Mouse (Mus musculus) kidney, embryonic 16.5 days (tissue): ENCODE measurements around the gene Nrcam. TPM values are rescaled to one million over a fixed set of nuclear protein-coding genes. Genes with fewer than 3 reads are reported as not detected.

Experiments used
- ATAC-seq: fragments of 200-750 bp; cut with Nextera tagmentation; 2 replicates; pipeline ENCODE4 v1.8.0; 2017; ENCODE audit warnings: moderate TSS enrichment; ENCODE audit not compliant: low FRiP score, low TSS enrichment
- H3K27ac ChIP-seq: fragments of 300-500 bp; sonication (generic); 2 replicates; pipeline ENCODE4 v1.5.1; 2014; ENCODE audit warnings: low read length
- H3K27me3 ChIP-seq: fragments of 300-500 bp; sonication (generic); 2 replicates; pipeline ENCODE4 v1.6.1; 2014; ENCODE audit warnings: low read length, control low read depth, mixed read lengths; ENCODE audit not compliant: insufficient read depth
- H3K36me3 ChIP-seq: fragments of 300-500 bp; sonication (generic); 2 replicates; pipeline ENCODE4 v1.6.1; 2014; ENCODE audit warnings: low read length, control low read depth, mixed read lengths; ENCODE audit not compliant: insufficient read depth
- H3K4me1 ChIP-seq: fragments of 300-500 bp; sonication (generic); 2 replicates; pipeline ENCODE4 v1.6.1; 2014; ENCODE audit warnings: low read length, control low read depth, mixed read lengths; ENCODE audit not compliant: insufficient read depth
- H3K4me2 ChIP-seq: fragments of 300-500 bp; sonication (generic); replicated peaks from 2 replicates; pipeline ENCODE4 v1.6.1; 2014; ENCODE audit warnings: low read depth, low read length
- H3K4me3 ChIP-seq: fragments of 300-500 bp; sonication (generic); 2 replicates; pipeline ENCODE4 v1.5.1; 2014; ENCODE audit warnings: mild to moderate bottlenecking, low read length
- H3K9ac ChIP-seq: fragments of 300-500 bp; sonication (generic); replicated peaks from 2 replicates; pipeline ENCODE4 v1.6.1; 2014; ENCODE audit warnings: low read length
- H3K9me3 ChIP-seq: fragments of 300-500 bp; sonication (generic); 2 replicates; pipeline ENCODE4 v1.6.1; 2016; ENCODE audit warnings: low read length, control low read depth
- WGBS: fragments of 180-500 bp; shearing (Covaris S2); extraction: QIAGEN DNeasy Blood & Tissue Kit; methylation state at CpG from one replicate; pipeline ENCODE4 v1.1.7; 2014; 5-methylcytosine and 5-hydroxymethylcytosine counted together
- polyA plus RNA-seq: library from polyadenylated mRNA; unstranded; fragments of >200 nt; fragmentation: Nextera tagmentation; extraction: Ambion mirVana; gene quantifications from 2 replicates; pipeline ENCODE4 v1.2.1, GENCODE M21; 2015

The Nrcam gene
- polyA plus RNA-seq, 1 experiment from 2014 or later: 10.5 TPM

DNA sequence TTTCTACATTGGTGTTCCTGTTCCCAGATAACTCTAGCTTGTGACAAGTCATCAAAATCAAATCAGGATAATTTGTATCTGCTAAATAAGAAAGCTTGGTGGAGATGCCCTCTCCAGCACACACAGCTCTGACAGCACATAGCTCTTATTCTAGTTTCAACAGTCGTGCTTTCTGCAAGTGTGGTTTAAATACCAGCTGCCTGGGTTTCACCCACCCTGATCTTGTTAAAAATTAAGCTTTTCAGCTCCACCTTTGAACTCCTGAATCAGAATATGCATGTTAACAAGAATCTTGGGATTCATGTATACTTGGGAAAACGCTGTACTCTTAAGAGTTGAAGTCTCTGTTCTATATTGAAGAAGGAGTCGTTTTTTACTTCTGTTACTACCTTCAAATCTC lies 66.2 kb downstream of the Nrcam start:
- H3K27me3 ChIP-seq: no peaks in the 10 kb centered on the region
- peak; percentile 27; the same call in 1 of the 2 replicates for ATAC-seq
- no peak overlapping the region for H3K4me3 ChIP-seq
- no peaks in the 10 kb centered on the region for H3K36me3 ChIP-seq
- no peak overlapping the region for H3K4me2 ChIP-seq
- no peaks in the 10 kb centered on the region for H3K9me3 ChIP-seq
- H3K9ac ChIP-seq: no peak overlapping the region
- no peak overlapping the region for H3K27ac ChIP-seq
- no peaks in the 10 kb centered on the region for H3K4me1 ChIP-seq
- 63% methylated on average over 3 of the region's 3 CpGs for WGBS

DNA sequence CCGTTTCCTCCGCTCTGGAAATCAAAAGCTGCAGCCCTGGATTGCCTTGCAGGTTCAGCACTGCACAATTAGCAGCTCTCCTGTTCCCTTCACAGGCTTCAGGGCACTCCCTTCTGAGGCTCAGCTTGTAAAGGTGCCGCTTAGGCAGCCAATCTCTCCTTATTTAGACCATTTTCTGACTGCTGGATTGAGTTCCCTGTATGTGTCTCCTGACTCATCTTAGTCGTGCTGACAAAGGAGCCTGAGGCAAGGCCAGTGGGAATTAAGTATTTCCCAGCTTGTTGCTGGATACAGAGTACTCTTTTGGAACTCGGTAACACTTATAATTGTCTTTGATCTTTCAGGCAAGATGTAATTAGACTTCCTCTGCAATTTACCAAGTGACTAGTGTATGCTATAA lies 69.1 kb downstream of the Nrcam start:
- 33% methylated on average over 5 of the region's 5 CpGs for WGBS
- no peak overlapping the region for H3K4me3 ChIP-seq
- H3K4me2 ChIP-seq: no peak overlapping the region
- no peaks in the 10 kb centered on the region for H3K4me1 ChIP-seq
- no peaks in the 10 kb centered on the region for H3K27me3 ChIP-seq
- H3K9ac ChIP-seq: no peak overlapping the region
- H3K9me3 ChIP-seq: no peaks in the 10 kb centered on the region
- no peak overlapping the region for H3K27ac ChIP-seq
- ATAC-seq: no peak
- H3K36me3 ChIP-seq: no peaks in the 10 kb centered on the region

DNA sequence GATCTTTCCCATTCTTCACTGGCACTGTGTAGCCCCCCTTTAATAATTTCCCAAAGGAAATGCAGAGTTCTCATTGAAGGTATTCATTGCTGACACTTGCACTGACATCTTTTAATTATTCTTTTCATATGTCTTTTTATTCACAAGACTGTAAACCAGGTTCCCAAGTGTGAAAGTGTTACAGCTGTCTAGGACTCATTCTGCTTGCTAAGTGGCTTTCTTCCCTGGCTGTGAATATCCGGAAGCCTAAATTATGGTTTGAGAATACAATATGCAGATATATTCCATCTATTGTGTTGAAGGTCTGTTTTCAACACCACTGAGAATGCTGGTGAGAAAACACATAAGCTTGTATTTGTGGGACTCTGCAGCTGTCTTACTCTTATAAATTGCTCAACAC lies 73.4 kb downstream of the Nrcam start:
- 86% methylated on average over 1 of the region's 1 CpGs for WGBS

DNA sequence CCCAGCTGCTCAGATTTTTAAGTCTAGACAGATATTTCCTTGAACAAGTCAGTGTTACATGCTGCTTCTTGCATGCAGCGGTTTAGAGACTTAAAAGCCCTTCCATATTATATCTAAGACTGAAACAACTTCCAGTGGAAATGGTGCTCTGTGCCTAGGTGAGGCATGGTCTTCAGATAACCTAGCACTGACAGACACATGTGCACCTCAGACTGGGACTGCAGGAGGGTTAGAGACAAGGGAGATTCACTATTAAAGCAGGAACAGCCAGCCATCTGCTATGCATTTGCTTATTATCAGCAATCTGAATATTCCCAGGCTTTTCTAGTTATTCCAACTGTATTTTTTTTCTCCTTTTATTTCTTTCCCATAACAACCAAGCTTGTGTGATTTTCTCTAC lies 74.6 kb downstream of the Nrcam start:
- no peak overlapping the region for H3K4me2 ChIP-seq
- no peak overlapping the region for H3K4me3 ChIP-seq
- no peaks in the 10 kb centered on the region for H3K27me3 ChIP-seq
- no peaks in the 10 kb centered on the region for H3K4me1 ChIP-seq
- no peaks in the 10 kb centered on the region for H3K36me3 ChIP-seq
- WGBS: 83% methylated on average over 1 of the region's 1 CpGs
- no peak for ATAC-seq
- no peak overlapping the region for H3K27ac ChIP-seq
- no peaks in the 10 kb centered on the region for H3K9me3 ChIP-seq
- no peak overlapping the region for H3K9ac ChIP-seq

More for the DNA sequence above, 73.4 kb downstream of the Nrcam start:
- no peaks in the 10 kb centered on the region for H3K36me3 ChIP-seq
- H3K4me2 ChIP-seq: no peak overlapping the region
- H3K27me3 ChIP-seq: no peaks in the 10 kb centered on the region
- no peaks in the 10 kb centered on the region for H3K4me1 ChIP-seq
- H3K9me3 ChIP-seq: no peaks in the 10 kb centered on the region
- ATAC-seq: no peak
- H3K4me3 ChIP-seq: no peak overlapping the region
- H3K9ac ChIP-seq: no peak overlapping the region
- H3K27ac ChIP-seq: no peak overlapping the region

DNA sequence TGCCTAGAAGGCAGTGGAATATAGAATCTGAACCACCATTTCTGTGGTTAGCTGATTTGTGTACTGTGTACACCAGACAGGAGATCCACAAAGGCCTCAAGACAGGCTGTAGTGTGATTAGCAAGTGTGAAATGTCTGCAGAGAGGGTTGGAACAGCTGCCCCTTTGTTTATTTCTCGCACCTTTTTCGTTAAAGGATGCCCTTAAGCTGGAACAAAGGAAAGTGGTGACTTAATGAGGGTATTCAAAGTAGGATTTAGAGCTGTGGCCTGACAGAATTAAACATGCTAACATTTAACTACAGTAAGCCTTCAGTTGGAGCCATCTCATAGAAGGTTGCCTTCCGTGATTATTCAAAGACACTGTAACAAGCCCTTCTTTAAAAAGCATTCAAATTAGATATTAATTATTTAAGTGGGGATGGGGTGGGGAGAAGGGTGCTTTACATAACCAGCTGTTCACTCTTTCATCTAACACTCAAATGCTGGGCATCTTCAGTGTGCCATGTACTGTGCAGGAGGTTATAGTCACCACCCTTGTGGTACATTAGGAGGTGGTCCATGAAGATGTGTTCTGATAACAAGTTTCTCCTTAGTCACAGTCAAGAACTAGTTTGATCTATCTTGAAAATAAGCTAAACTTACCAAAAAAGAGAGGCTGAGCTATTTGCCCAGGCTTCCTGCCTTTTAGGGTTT lies 75.2 kb downstream of the Nrcam start:
- Histone ChIP-seq H3K9me3 (no peaks in the 10 kb centered on the region), H3K27me3 (no peaks in the 10 kb centered on the region), H3K4me1 (no peaks in the 10 kb centered on the region), H3K4me2 (no peak overlapping the region), H3K27ac (no peak overlapping the region), H3K4me3 (no peak overlapping the region), H3K9ac (no peak overlapping the region), H3K36me3 (no peaks in the 10 kb centered on the region)
- no peak for ATAC-seq
- WGBS: 30% methylated on average over 3 of the region's 3 CpGs

DNA sequence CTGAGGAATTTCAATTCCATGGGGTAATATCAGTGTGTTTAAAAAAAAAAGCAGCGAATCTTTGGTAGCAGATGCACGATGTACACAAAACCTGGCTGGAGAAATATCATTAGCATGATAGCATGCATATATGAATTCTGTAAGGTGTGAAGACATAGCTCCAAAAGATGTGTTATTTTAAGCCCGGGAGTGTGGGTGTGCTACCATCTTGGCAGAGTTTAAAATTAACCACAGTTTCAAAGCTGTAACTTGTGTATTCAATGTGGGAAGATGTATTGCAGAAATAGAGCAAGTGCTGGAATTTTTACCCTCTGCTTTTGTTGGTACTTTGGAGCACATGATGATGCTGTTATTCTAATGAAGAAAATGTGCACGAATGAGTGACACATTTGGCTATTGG lies 81.1 kb downstream of the Nrcam start:
- Histone ChIP-seq H3K4me2 (no peak overlapping the region), H3K27me3 (no peaks in the 10 kb centered on the region), H3K4me1 (no peaks in the 10 kb centered on the region), H3K36me3 (no peaks in the 10 kb centered on the region), H3K9ac (no peak overlapping the region), H3K4me3 (no peak overlapping the region), H3K27ac (no peak overlapping the region), H3K9me3 (no peaks in the 10 kb centered on the region)
- no peak for ATAC-seq
- 85% methylated on average over 4 of the region's 4 CpGs for WGBS

DNA sequence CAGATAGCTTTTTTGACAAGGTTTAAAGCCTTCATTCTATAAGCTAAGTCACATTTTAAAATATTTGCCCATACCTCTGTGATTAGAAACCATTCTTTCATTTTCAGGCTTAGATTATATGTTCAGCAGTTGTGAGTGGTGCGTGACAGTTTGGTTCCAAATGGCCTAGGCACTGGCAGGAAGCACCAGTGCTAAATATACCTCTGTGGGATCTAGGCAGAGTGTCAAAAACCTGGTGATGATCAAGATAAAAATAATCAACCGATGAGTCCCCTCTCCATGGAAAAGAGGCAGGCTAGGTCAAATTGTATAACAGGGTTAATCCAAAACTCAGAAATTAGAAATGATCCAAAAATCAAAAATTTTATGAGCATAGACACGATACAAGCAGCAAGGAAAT lies 82.3 kb downstream of the Nrcam start:
- no peaks in the 10 kb centered on the region for H3K9me3 ChIP-seq
- no peak overlapping the region for H3K9ac ChIP-seq
- 85% methylated on average over 3 of the region's 3 CpGs for WGBS
- no peak overlapping the region for H3K4me3 ChIP-seq
- H3K4me1 ChIP-seq: no peaks in the 10 kb centered on the region
- no peaks in the 10 kb centered on the region for H3K27me3 ChIP-seq
- H3K27ac ChIP-seq: no peak overlapping the region
- no peak for ATAC-seq
- H3K4me2 ChIP-seq: no peak overlapping the region
- H3K36me3 ChIP-seq: no peaks in the 10 kb centered on the region

DNA sequence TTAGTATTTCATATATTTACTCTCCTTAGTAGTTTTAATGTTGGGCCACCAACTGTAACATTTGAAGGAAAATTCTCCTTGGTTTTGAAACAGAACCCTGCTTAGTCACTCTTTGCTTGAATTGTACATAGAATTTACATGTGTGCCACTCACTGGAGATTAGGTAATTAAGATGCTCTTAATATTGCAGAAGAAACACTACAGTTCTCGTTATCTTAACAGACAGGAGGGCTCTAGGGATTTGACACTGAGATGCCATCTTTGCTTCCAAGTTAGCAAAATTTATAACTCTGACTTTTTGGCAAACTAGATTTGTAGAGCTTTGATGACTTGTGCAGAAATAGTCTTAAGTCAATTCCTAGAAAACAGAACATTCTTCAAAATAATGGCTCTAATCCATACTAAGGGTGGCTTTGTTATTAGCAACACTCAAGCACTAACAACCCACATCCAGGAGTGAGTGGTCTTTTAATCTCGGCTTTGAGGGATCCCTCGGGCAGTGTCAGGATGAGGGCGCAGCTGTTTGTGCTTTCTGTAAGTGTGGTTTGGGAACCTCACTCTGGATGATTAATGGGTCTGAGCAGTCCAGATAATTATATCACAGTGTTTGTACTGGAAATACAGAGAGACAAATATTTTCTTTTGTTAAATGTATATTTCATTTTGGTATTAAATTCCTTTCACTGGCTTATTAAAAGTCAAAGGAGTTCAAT lies 93.6 kb downstream of the Nrcam start:
- WGBS: 50% methylated on average over 4 of the region's 4 CpGs
- H3K9ac ChIP-seq: no peak overlapping the region
- no peaks in the 10 kb centered on the region for H3K4me1 ChIP-seq
- H3K27ac ChIP-seq: no peak overlapping the region
- H3K36me3 ChIP-seq: no peaks in the 10 kb centered on the region
- H3K9me3 ChIP-seq: no peaks in the 10 kb centered on the region
- no peak overlapping the region for H3K4me2 ChIP-seq
- no peaks in the 10 kb centered on the region for H3K27me3 ChIP-seq
- H3K4me3 ChIP-seq: no peak overlapping the region
- no peak for ATAC-seq

DNA sequence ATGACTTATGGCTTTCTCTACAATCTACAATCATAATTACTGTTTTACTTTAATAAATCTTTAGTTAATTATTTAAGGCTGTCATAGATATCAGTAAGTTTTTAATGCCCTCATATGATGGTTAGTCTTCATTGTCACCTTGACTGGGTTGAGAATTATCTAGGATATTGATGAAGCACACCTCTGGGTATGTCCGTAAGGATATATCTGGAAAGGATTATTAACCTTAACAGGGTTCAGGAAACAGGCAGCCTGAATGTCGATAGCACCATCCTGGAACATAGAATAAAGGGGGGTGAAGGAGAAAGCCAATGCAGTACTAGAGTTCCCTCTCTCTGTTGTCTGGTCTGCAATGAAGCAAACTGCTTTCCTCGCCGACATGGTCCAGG lies 94.2 kb downstream of the Nrcam start:
- Histone ChIP-seq H3K27me3 (no peaks in the 10 kb centered on the region), H3K4me3 (no peak overlapping the region), H3K36me3 (no peaks in the 10 kb centered on the region), H3K9ac (no peak overlapping the region), H3K27ac (no peak overlapping the region), H3K4me2 (no peak overlapping the region), H3K4me1 (no peaks in the 10 kb centered on the region), H3K9me3 (no peaks in the 10 kb centered on the region)
- WGBS: 79% methylated on average over 4 of the region's 4 CpGs
- no peak for ATAC-seq

DNA sequence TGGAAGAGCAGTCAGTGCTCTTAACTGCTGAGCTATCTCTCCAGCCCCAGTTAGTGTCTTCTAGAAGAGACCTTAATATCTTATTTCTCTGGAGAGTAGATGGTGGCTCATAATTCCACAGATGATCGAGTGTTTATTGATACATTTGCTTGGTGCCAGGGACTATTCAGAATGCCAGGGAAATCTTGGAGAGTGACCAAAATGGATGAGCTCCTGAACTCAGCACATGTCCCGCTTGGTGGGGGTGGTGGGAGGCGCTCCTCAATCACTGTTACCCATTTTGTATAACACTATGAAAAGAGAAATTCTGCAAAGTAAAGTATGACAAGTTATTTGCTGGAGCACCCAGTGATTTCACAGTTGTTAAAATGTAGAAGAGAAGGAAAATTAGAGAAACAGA lies 95.3 kb downstream of the Nrcam start:
- WGBS: 94% methylated on average over 3 of the region's 3 CpGs
- Histone ChIP-seq H3K27ac (no peak overlapping the region), H3K4me3 (no peak overlapping the region), H3K27me3 (no peaks in the 10 kb centered on the region), H3K36me3 (no peaks in the 10 kb centered on the region), H3K4me2 (no peak overlapping the region), H3K9me3 (no peaks in the 10 kb centered on the region), H3K4me1 (no peaks in the 10 kb centered on the region), H3K9ac (no peak overlapping the region)
- no peak for ATAC-seq
